Mouse (Mus musculus) lung, embryonic 14.5 days (tissue): ENCODE results near the gene Rap1a. TPM values are rescaled to one million over a fixed set of nuclear protein-coding genes. Genes with fewer than 3 reads are reported as not detected.

ENCODE experiments used
- ATAC-seq: fragments of 200-750 bp; cut with Nextera tagmentation; 2 replicates; pipeline ENCODE4 v1.8.0; 2017; ENCODE audit warnings: mild to moderate bottlenecking, moderate TSS enrichment, moderate library complexity; ENCODE audit not compliant: insufficient read depth
- DNase-seq: peaks from one replicate; pipeline ENCODE4 v3.0.0-alpha.2; 2015
- H3K27ac ChIP-seq: fragments of 300-500 bp; sonication (generic); 2 replicates; pipeline ENCODE4 v1.5.1; 2014; ENCODE audit warnings: low read depth, mild to moderate bottlenecking, moderate library complexity
- H3K27me3 ChIP-seq: fragments of 300-500 bp; sonication (generic); 2 replicates; pipeline ENCODE4 v1.6.1; 2014; ENCODE audit warnings: low read length, control low read depth; ENCODE audit not compliant: insufficient read depth
- H3K36me3 ChIP-seq: fragments of 300-500 bp; sonication (generic); 2 replicates; pipeline ENCODE4 v1.6.1; 2014; ENCODE audit warnings: control low read depth; ENCODE audit not compliant: insufficient read depth
- H3K4me1 ChIP-seq: fragments of 300-500 bp; sonication (generic); 2 replicates; pipeline ENCODE4 v1.6.1; 2014; ENCODE audit warnings: antibody characterized with exemption, control low read depth; ENCODE audit not compliant: insufficient read depth
- H3K4me2 ChIP-seq: fragments of 300-500 bp; sonication (generic); 2 replicates; pipeline ENCODE4 v1.6.1; 2014; ENCODE audit warnings: mild to moderate bottlenecking
- H3K4me3 ChIP-seq: fragments of 300-500 bp; sonication (generic); 2 replicates; pipeline ENCODE4 v1.5.1; 2014; ENCODE audit warnings: low read depth, low read length
- H3K9ac ChIP-seq: fragments of 300-500 bp; sonication (generic); 2 replicates; pipeline ENCODE4 v1.6.1; 2014
- H3K9me3 ChIP-seq: fragments of 300-500 bp; sonication (generic); 2 replicates; pipeline ENCODE4 v1.6.1; 2016; ENCODE audit warnings: low read depth, low read length, control low read depth
- CTCF ChIP-seq: IDR thresholded peaks from 2 replicates; pipeline ENCODE4 v1.5.1; 2016; ENCODE audit warnings: antibody characterized with exemption, low read depth
- WGBS: fragments of 180-500 bp; shearing (Covaris S2); extraction: QIAGEN DNeasy Blood & Tissue Kit; methylation state at CpG from one replicate; pipeline ENCODE4 v1.1.7; 2014; 5-methylcytosine and 5-hydroxymethylcytosine counted together
- polyA plus RNA-seq: library from polyadenylated mRNA; unstranded; fragments of >200 nt; fragmentation: Nextera tagmentation; extraction: Ambion mirVana; gene quantifications from 2 replicates; pipeline ENCODE4 v1.2.1, GENCODE M21; 2014

Rap1a gene
- polyA plus RNA-seq, 1 experiment from 2014 or later, result 95.5 TPM

DNA sequence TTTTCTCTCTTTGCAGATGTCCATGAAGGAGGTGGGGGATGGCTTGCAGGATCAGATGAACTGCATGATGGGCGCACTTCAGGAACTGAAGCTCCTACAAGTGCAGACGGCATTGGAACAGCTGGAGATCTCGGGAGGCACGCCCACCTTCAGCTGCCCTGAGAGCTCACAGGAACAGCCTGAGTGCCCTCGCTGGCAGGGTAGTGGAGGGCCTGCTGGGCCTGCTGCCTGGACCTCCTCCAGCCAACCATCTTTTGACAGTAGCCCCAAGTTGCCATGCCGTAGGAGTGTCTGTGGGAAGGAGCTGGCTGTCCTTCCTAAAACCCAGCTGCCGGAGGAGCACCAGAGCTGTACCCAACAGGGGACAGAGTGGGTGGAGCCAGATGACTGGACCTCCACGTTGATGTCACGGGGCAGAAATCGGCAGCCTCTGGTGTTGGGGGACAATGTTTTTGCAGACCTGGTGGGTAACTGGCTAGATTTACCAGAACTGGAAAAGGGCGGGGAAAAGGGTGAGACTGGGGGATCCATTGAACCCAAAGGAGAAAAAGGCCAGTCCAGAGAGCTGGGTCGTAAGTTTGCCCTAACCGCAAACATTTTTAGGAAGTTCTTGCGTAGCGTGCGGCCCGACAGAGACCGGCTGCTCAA lies 84.7 kb downstream of the Rap1a start:
- TF ChIP-seq CTCF, result no peak
- 50% methylated on average over 18 of the region's 18 CpGs for WGBS
- Histone ChIP-seq H3K27ac (no peak overlapping the region), H3K4me3 (no peak overlapping the region), H3K9ac (no peak overlapping the region), H3K4me2 (no peak overlapping the region), H3K27me3 (no peaks in the 10 kb centered on the region), H3K4me1 (peaks cover 5% of the 10 kb centered on the region; the same call in 1 of the 2 replicates), H3K9me3 (no peaks in the 10 kb centered on the region), H3K36me3 (0 out of 2 replicates have a peak, but pooled peaks cover 4% of the 10 kb centered on the region)
- DNase-seq (no peak), ATAC-seq (no peak)

- no peak for ATAC-seq
Observed at GRCm38 (mm10) chr3:105714820-105715167, 86.3 kb downstream of the Rap1a start.

DNA sequence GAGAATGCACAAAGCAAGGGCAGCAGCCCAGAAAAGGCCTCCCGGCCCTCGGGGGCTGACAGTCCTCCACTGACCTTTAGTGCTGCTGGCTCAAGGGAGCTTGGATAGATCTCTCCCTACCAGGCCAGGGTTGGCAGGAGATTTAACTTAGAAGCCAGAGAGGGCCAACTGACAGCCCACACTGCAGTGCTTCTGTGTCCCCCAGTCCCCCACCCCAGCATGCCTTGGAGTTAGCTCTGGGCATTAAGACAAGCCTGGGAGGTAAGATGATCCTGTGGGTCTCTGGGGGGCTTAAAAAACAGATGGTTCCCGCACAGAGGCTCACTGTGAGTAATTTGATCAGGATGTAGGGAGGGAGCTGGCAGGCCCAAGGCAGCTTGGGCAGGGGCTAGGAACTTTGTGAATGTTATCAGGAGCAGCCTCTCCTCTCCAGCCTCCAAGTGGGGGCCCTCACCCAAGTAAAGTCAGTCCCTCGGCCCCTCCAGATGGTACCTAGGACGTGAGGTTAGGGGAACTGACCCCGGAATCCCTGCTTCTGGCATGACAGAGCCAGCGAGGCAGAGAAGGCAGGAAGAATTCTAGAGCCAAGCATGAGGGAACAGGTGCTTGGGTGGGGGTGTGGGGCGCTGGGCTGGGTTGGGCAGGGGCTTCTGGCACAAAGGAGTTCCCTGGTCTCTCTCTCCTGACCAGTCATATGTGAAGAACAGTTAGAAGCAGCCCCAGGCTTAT lies 86.9 kb downstream of the Rap1a start:
- TF ChIP-seq CTCF, result no peak
- Histone ChIP-seq H3K4me2 (no peak overlapping the region), H3K27ac (no peak overlapping the region), H3K27me3 (no peaks in the 10 kb centered on the region), H3K36me3 (0 out of 2 replicates have a peak, but pooled peaks cover 4% of the 10 kb centered on the region), H3K9me3 (no peaks in the 10 kb centered on the region), H3K9ac (no peak overlapping the region), H3K4me1 (peaks cover 15% of the 10 kb centered on the region), H3K4me3 (no peak overlapping the region)
- no peak for DNase-seq
- WGBS, result 25% methylated on average over 8 of the region's 8 CpGs
- no peak for ATAC-seq

More at GRCm38 (mm10) chr3:105714820-105715167, 86.3 kb downstream of the Rap1a start:
- no peak for DNase-seq
- Histone ChIP-seq H3K4me2 (no peak overlapping the region), H3K4me3 (no peak overlapping the region), H3K9me3 (no peaks in the 10 kb centered on the region), H3K36me3 (0 out of 2 replicates have a peak, but pooled peaks cover 4% of the 10 kb centered on the region), H3K27ac (no peak overlapping the region), H3K4me1 (peaks cover 15% of the 10 kb centered on the region), H3K27me3 (no peaks in the 10 kb centered on the region), H3K9ac (no peak overlapping the region)
- no peak for TF ChIP-seq CTCF

GRCm38 (mm10) chr3:105712827-105713226 lies 88.3 kb downstream of the Rap1a start:
- ATAC-seq, result no peak
- H3K9ac ChIP-seq, result no peak overlapping the region

DNA sequence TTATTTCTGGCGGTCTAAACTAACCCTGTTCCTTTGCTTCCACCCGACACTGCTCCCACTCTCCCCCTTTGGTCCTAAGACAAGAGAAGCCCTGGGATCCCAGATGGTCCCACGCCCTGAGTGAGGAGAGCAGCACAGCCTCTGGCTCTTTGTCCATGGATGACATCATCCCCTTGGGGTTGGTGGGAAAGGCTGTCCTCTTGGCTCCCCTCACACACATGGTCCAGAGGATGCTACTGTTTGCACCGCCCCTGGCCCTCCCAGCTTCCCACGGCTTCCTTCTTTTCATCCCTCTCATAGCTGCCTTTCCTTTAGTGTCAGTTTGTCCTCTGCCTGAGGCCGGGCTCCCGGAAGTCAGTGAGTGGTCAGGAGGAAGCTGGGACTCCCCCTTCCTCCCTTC lies 89.4 kb downstream of the Rap1a start:
- Histone ChIP-seq H3K9ac (no peak overlapping the region), H3K4me1 (peaks cover 15% of the 10 kb centered on the region), H3K36me3 (0 out of 2 replicates have a peak, but pooled peaks cover 4% of the 10 kb centered on the region), H3K27me3 (no peaks in the 10 kb centered on the region), H3K4me3 (no peak overlapping the region), H3K4me2 (no peak overlapping the region), H3K9me3 (no peaks in the 10 kb centered on the region), H3K27ac (no peak overlapping the region)
- ATAC-seq, result no peak; the same call in 1 of the 2 replicates
- WGBS, result 63% methylated on average over 7 of the region's 7 CpGs
- no peak for DNase-seq
- no peak for TF ChIP-seq CTCF

More at GRCm38 (mm10) chr3:105712827-105713226, 88.3 kb downstream of the Rap1a start:
- Histone ChIP-seq H3K4me2 (no peak overlapping the region), H3K4me3 (no peak overlapping the region), H3K4me1 (peaks cover 15% of the 10 kb centered on the region), H3K36me3 (0 out of 2 replicates have a peak, but pooled peaks cover 4% of the 10 kb centered on the region), H3K27ac (no peak overlapping the region), H3K9me3 (no peaks in the 10 kb centered on the region), H3K27me3 (no peaks in the 10 kb centered on the region)
- no peak for TF ChIP-seq CTCF
- DNase-seq, result no peak

GRCm38 (mm10) chr3:105710246-105710645 lies 90.9 kb downstream of the Rap1a start:
- TF ChIP-seq CTCF, result no peak
- Histone ChIP-seq H3K9ac (no peak overlapping the region), H3K4me2 (no peak overlapping the region), H3K9me3 (no peaks in the 10 kb centered on the region), H3K4me3 (no peak overlapping the region), H3K27me3 (no peaks in the 10 kb centered on the region), H3K4me1 (peaks cover 24% of the 10 kb centered on the region), H3K36me3 (no peaks in the 10 kb centered on the region), H3K27ac (0 out of 2 replicates have a peak overlapping the region, but pooled peaks have one; percentile 43)
- WGBS, result 33% methylated on average over 6 of the region's 6 CpGs
- peak; percentile 21 for ATAC-seq
- DNase-seq, result peak; percentile 75

DNA sequence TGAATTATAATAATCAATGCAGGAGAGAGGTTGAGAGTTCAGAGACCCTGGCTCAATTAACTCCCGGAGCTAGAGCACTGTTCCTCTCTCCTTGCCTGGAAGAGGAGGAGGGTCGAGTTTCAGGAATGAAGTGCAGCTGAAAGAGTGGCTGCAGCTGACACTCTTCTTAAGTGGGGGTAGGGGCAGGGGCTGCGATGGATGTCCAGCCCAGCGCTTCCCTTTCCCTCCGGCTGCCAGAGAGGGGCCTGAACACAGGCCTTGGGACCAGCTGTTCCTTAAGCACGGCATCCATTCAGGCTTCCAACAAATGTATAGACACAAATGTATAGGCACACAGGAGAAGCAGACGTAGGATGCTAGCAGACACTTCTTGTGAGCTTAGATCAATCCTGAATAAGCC lies 93.5 kb downstream of the Rap1a start:
- ATAC-seq (peak; percentile 8; the same call in 1 of the 2 replicates), DNase-seq (peak; percentile 65)
- Histone ChIP-seq H3K4me2 (peak overlapping the region; percentile 31), H3K27ac (peak overlapping the region; percentile 10; the same call in 1 of the 2 replicates), H3K36me3 (no peaks in the 10 kb centered on the region), H3K9me3 (no peaks in the 10 kb centered on the region), H3K4me1 (peaks cover 21% of the 10 kb centered on the region), H3K9ac (no peak overlapping the region), H3K27me3 (no peaks in the 10 kb centered on the region), H3K4me3 (no peak overlapping the region)
- no peak for TF ChIP-seq CTCF
- WGBS, result 19% methylated on average over 7 of the region's 7 CpGs
